Mouse (Mus musculus): ENCODE results near the gene Olfr459. TPM values are rescaled to one million over a fixed set of nuclear protein-coding genes. Genes with fewer than 3 reads are reported as not detected.

Olfr459 gene
- total RNA-seq (2021): not detected
- long read RNA-seq, experiment 1: 0 reads
- long read RNA-seq, experiment 2: 0 reads

DNA sequence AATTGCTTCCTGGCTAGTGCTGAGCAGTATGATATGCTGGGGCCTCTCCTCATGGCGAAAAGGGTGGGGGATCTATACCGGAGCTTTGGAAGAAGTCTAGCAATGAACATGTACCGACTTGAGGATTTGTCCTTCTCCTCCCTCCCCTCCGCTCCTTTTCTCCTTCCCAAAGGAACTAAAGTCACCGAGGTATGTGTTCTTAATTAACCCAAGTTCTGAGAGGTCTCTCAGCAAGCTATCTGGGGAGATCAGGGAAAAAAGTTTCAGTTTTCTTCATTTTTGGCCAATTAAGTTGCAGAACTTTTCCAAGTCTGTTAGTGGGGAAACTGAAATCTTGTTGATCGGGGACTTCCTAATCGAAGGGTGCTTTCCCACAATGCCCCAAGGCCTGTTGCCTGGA lies at the start of gene Olfr459:
Olfr459 (minus strand) TSS at position 101 of the 400 bp plus-strand sequence.
- DNase-seq: no peak

DNA sequence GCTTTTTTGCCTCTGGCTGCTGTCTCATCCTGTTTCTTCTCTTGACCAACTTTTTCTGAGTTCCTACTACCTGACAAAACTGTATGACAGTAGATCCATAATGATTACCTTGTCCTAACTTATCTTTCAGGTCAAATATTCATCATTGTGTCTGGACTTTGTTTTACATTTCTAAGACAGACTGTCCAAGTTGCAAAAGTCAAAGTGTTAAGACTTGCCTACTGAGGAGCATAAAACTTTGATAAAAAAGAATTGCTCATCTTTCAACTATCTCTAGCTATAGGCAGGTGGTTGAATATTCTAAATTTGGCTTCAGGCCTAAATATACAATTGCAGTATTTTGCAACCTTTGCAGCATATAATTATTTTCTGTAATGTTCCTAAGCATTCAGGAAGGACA lies 49.1 kb upstream of the Olfr459 start:
- no peak for DNase-seq

- no peak for DNase-seq
These were observed 11.7 kb upstream of the Olfr459 start for GRCm38 (mm10) chr6:41786700-41787099.

- DNase-seq: no peak
These were observed 744 bp upstream of the Olfr459 start for GRCm38 (mm10) chr6:41775721-41776120.

GRCm38 (mm10) chr6:41769872-41770271 lies 5.1 kb downstream of the Olfr459 start:
- no peak for DNase-seq

DNA sequence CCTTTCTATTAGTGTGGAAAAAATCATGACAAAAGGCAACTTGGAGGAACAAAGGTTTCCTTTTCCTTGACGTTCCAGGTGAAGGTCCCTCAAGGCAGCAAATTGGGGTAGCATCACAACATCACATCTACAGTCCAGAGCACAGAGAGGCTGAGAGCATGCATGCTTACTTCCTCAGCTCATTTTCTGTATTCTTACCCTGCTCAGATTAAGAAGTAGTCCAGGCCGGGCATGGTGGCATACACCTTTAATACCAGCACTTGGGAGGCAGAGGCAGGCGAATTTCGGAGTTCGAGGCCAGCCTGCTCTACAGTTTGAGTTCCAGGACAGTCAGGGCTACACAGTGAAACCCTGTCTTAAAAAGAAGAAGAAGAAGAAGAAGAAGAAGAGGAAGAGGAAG lies 10.7 kb downstream of the Olfr459 start:
- DNase-seq: no peak

DNA sequence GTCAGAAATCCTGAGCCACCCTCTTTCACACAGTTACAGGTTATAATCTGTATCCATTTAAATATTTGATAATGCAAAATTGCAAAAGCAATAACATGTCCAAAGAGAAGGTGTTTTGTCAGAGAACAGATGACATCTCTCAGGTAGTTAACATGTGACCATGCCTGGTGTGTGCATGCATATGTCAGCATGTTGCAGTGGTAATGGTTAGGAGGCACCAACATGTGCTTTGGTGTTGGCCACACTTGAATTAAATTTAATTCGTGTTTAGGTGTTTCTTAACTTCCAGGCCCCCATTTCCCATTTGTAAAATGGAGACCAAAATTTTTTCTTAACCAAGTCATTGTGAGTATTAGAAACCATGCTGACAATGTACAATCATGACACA lies 12.6 kb downstream of the Olfr459 start:
- DNase-seq: no peak

DNA sequence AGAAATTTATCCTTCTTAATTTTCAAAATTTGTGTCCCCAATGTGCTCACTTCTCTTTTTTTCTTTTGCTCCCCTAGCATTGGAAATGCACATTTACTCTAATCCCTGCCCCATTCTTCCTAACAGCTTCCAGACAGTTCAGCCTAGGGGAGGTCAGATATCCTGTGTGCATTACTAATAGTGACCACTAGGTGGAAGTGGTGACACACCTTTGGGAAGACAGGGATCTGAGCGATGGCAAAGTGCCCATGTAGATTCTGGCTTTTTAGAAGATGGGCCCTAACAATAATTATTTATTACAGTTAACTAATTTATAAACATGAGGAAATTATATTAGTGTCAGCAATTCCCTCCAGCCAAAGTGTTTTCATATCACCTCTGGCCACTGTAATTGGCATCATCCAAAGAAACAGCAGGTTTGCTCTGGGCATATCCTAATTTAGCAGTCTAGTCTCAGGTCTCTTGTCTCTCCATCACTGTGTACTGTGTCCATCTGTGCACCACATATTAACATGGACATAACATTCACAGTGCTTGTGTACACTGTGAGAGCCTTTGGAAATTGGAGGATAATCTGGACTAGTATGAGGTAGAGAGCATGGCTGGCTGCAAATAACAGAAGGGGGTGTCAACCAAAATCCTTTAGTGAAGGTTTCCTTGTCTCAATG lies 13.1 kb downstream of the Olfr459 start:
- DNase-seq: peak; percentile 44 to 67

DNA sequence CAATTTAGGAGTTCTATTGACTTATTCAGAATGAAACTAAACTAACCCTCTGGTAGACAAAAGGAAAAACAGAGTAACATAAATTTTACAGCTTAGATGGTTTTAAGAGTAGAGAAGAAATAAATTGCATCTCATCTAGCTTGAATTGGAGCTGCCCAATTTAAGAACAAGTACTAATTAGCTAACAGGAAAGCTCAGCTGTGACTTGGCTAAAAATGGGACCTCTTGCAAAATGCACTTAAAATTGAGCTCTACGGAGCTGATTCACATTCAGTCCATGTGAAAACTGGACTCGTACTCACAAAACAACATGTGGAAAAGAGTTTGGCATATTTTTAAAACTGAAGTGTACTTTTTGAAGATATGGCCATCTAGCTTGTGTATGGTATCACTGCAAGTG lies 15.4 kb downstream of the Olfr459 start:
- no peak for DNase-seq

- DNase-seq: no peak
These were observed 16.6 kb downstream of the Olfr459 start for GRCm38 (mm10) chr6:41758421-41758820.

DNA sequence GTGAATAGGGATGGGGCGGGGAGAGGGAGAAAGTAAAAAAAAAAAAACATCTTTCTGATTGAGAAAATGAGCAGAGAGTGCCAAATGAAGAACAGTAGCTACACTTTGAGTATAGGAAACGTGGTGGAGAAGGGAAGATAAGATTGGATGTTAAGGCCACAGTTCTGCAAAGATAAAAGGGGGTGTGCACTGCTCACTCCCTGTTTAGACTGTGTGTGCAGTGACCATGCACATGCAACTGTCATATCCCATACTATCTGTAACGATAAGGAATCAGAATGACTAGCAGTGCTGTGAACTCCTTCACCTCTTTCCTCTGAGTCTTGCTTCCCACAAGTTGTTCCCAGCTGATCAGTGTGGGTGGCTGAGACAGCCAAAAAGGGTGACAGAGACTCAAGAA lies 17.8 kb downstream of the Olfr459 start:
- DNase-seq: no peak

GRCm38 (mm10) chr6:41754626-41755025 lies 20.4 kb downstream of the Olfr459 start:
- DNase-seq: no peak

- no peak for DNase-seq
These were observed 30.1 kb downstream of the Olfr459 start for GRCm38 (mm10) chr6:41744664-41745392.

DNA sequence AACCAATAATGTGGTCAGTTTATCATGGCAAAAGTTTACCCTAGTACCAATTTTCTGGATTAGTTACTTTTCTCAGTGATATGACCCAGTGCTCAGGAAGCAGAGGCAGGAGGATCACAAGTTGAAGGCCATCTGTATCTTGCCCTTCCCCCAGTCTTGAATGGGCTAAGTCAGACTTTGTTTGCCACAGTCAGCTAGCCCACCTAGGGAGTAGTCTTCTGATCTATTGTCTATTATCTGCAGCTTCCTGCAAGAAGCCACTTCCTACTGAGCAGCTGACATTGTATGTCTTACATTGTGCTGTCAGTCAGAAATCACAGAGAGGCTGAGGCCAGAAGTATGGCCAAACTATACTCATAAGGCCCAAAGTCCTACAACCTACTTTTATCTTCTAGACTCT lies 33.9 kb downstream of the Olfr459 start:
- no peak for DNase-seq

DNA sequence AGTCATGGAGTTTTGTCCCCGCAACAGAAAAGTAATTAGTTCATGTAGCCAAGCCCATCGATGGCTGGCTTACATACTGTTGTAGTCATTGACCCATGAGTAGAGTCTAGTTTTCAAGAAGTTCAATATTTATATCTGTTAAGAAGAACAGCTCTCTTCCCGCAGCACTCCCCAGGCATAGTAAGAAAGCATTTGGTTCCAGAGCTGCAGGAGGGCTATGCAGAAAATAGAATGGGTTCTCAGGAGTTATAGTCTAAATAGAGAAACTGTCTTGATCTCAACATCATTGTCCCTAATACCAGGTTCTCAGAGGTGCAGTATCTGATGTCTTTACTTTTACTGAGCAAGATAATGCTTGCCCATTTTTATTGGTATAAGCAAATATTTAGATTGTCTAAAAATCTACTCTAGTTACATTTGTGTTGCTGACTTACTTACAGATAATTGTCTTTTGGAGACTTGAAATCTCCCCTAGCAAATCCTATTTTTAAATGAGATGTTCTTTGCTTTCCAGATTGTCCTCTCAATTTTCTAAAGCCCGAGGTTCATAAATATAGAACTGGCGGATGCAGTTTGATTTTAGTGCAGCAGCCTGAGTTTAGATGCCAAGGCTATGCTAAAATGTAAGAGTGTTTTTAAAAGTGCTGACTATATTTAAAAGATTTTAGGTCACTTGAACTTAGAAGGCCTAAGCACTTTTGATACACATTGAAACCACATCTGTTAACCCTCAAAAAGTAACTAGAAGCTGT lies 40.1 kb downstream of the Olfr459 start:
- DNase-seq: no peak

GRCm38 (mm10) chr6:41727989-41728609 lies 46.9 kb downstream of the Olfr459 start:
- DNase-seq: no peak

GRCm38 (mm10) chr6:41721430-41721829 lies 53.5 kb downstream of the Olfr459 start:
- no peak for DNase-seq

Other genes starting within 250 kb of the Olfr459 start
- gene Ephb6, start 169.7 kb downstream of the Olfr459 start, total RNA-seq (2021): 1 to 10 TPM; 1.3 to 1.8 TPM
- gene Trpv6, start 138.8 kb downstream of the Olfr459 start, total RNA-seq (2021): not detected
- gene Trpv5, start 94.4 kb downstream of the Olfr459 start, total RNA-seq (2021): not detected
- gene Llcfc1, start 90.7 kb downstream of the Olfr459 start, total RNA-seq (2021): not detected
- not detected for gene Kel, start 70.8 kb downstream of the Olfr459 start, total RNA-seq (2021)
- not detected for gene Pip, start 72.4 kb upstream of the Olfr459 start, total RNA-seq (2021)
- gene Sval2, start 77.8 kb upstream of the Olfr459 start, total RNA-seq (2021): not detected
- gene Sval1, start 176.5 kb upstream of the Olfr459 start, total RNA-seq (2021): not detected
- not detected for gene Sval3, start 193.0 kb upstream of the Olfr459 start, total RNA-seq (2021)